Mouse (Mus musculus) erythroblast, embryonic 14.5 days (primary cell): ENCODE results near the gene Ufc1. TPM values are rescaled to one million over a fixed set of nuclear protein-coding genes. Genes with fewer than 3 reads are reported as not detected.

ENCODE experiments used
- H3K27me3 ChIP-seq: 2 replicates; pipeline ENCODE4 v1.6.1; 2012; ENCODE audit warnings: inconsistent platforms; ENCODE audit not compliant: control insufficient read depth
- H3K36me3 ChIP-seq: 2 replicates; pipeline ENCODE4 v1.6.1; 2012; ENCODE audit warnings: mild to moderate bottlenecking, inconsistent platforms; ENCODE audit not compliant: control insufficient read depth
- H3K4me1 ChIP-seq: 2 replicates; pipeline ENCODE4 v1.6.1; 2012; ENCODE audit warnings: inconsistent platforms; ENCODE audit not compliant: control insufficient read depth
- H3K4me3 ChIP-seq: replicated peaks from 2 replicates; pipeline ENCODE3; 2012; ENCODE audit warnings: moderate library complexity, mild to moderate bottlenecking, inconsistent platforms
- H3K9me3 ChIP-seq: 2 replicates; pipeline ENCODE4 v1.6.1; 2012; ENCODE audit warnings: low read length, inconsistent platforms, mixed read lengths; ENCODE audit not compliant: control insufficient read depth
- GATA1 ChIP-seq: IDR thresholded peaks from 2 replicates; pipeline ENCODE4 v1.6.1; 2012; ENCODE audit warnings: low read length, inconsistent platforms, mixed read lengths
- TAL1 ChIP-seq: IDR thresholded peaks from 3 replicates; pipeline ENCODE4 v1.6.1; 2012; ENCODE audit warnings: low read length, inconsistent platforms, mixed read lengths
- polyA plus RNA-seq: library from polyadenylated mRNA; stranded (reverse); fragments of >175 nt; gene quantifications from 2 replicates; pipeline ENCODE4 v1.2.3, GENCODE M21; 2012

Gene Ufc1
- polyA plus RNA-seq, 1 experiment = 4.8 TPM

DNA sequence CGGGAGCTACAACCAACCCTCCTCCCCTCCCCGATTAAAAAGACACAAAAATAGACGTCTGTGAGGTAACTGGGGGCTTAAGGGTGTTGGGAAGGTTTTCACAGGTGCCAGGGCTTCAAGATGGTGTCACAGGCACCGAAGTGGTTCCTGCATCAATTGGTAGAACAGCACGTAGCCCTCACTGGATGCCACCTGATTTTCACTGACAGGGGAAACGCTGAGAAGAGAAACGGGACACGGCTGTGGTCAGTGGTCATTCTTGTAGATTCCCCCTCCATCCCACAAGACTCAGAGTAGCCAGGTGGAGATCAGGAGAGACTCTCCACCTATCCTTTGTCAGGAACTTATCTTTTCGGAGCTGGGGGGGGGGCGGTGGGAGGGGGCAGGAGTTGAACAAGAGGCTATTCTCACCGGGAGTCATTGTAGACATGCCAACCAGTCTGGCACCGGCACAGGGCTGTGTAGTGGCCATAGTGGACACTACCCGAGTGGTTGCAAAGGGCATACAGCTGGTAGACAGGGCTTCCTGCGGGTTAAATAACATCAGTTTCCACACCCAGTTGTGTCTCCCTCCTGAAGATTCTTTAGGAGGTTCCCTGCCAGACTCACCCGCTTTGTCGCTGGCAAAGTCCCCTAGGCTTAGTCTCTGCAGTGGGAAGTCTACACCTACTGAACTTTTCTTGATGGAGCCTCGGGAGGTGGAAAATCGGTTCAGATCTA, 12.6 kb downstream of the Ufc1 start:
- H3K4me1 ChIP-seq = peaks cover 71% of the 10 kb centered on the region
- H3K27me3 ChIP-seq = no peaks in the 10 kb centered on the region
- no peaks in the 10 kb centered on the region for H3K9me3 ChIP-seq
- H3K4me3 ChIP-seq = peak overlapping the region; percentile 85
- H3K36me3 ChIP-seq = peaks cover 82% of the 10 kb centered on the region
- no peak for TF ChIP-seq GATA1
- no peak for TF ChIP-seq TAL1

DNA sequence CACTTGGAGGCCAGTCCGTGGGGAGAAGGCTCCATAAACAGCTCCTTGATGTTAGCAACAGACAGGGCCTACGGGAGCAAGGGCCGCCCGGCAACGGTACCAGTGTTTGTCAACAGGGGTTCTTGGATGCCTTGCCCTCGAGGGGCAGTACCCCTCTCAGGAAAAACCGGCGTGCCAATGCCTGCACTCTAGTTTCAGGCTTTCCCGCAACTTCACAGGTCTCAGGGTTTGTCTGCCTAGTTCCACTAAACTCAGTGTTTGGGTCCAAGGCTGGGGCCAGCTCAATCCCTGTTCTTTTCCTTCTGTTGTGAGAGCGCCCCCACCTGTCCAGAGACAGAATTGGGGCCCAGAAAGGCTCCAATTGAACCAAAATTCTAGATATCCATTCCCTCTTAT, 13.3 kb downstream of the Ufc1 start:
- H3K4me3 ChIP-seq = peak overlapping the region; percentile 85
- TF ChIP-seq TAL1 = no peak
- TF ChIP-seq GATA1 = no peak
- no peaks in the 10 kb centered on the region for H3K9me3 ChIP-seq
- no peaks in the 10 kb centered on the region for H3K27me3 ChIP-seq
- H3K36me3 ChIP-seq = peaks cover 87% of the 10 kb centered on the region
- H3K4me1 ChIP-seq = peaks cover 70% of the 10 kb centered on the region

- Histone ChIP-seq H3K4me3 (peak within 1 kb of the TSS; percentile 85), H3K36me3 (peaks cover 87% of the 10 kb centered on the region), H3K9me3 (no peaks in the 10 kb centered on the region), H3K27me3 (no peaks in the 10 kb centered on the region), H3K4me1 (peaks cover 70% of the 10 kb centered on the region)
- peak; percentile 92 for TF ChIP-seq TAL1
- TF ChIP-seq GATA1 = peak; percentile 96
These were observed 13.8 kb downstream of the Ufc1 start, which contains the start of gene Ppox for GRCm38 (mm10) chr1:171280916-171281527. Ppox (minus strand) TSS chr1:171281186.

DNA sequence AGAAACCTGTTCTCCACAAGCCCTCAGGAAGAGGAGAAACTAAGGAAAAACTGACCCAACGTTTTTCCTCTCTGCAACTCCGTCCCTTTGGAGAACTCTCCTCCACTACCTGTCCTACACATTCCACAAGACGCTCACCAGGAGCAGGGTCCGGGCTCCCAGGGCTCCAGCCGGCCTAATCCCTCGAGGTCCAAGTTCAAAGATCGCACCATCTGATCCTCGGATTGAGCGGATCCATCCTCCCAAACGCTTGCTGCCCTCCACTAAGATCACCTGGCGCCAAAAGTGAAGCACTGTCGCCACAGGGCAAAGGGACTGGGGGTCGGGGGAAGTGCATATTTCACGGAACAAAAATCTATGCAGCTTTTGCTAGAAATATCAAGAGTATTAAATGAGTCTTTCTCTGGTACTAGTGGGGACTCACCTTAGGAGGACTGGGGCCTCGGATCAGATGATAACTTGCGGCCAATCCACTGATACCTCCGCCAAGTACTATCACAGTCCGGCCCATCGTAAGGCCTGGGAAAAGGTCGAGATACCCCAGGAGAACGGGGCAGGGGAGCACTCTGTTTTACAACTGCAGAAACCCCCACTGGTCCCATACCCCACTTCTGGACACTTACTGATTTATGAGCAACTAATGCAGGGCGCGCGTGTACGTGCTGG, 14.4 kb downstream of the Ufc1 start:
- Histone ChIP-seq H3K36me3 (peaks cover 87% of the 10 kb centered on the region), H3K4me3 (peak overlapping the region; percentile 85), H3K9me3 (no peaks in the 10 kb centered on the region), H3K4me1 (peaks cover 68% of the 10 kb centered on the region), H3K27me3 (no peaks in the 10 kb centered on the region)
- no peak for TF ChIP-seq GATA1
- TF ChIP-seq TAL1 = no peak

DNA sequence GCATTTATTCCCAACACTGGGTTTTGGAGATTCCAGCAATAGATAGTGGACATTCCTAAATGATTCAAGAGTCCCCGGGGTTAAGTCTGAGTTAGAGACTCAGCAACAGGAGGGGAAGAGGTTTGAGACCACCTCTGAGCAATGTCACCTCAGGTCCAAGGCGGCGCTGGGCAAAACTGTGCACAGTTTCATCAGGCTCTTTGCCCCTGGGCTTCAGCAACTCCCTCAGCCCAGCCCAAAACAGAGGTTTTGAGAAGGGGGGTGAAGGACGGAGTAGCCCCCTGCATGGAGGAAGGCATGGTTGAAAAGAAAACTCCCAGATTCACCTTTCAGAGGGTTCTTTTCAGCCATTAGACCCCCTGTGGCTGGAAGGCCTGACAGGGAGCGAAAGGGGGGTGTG, 15.1 kb downstream of the Ufc1 start:
- H3K27me3 ChIP-seq = no peaks in the 10 kb centered on the region
- no peak for TF ChIP-seq TAL1
- peak; percentile 25; the same call in 1 of the 2 replicates for TF ChIP-seq GATA1
- H3K4me3 ChIP-seq = peak overlapping the region; percentile 85
- no peaks in the 10 kb centered on the region for H3K9me3 ChIP-seq
- H3K36me3 ChIP-seq = peaks cover 87% of the 10 kb centered on the region
- peaks cover 68% of the 10 kb centered on the region for H3K4me1 ChIP-seq

- TF ChIP-seq TAL1 = no peak
- TF ChIP-seq GATA1 = no peak
- Histone ChIP-seq H3K4me1 (peaks cover 70% of the 10 kb centered on the region), H3K4me3 (peak overlapping the region; percentile 85), H3K9me3 (no peaks in the 10 kb centered on the region), H3K36me3 (peaks cover 87% of the 10 kb centered on the region), H3K27me3 (no peaks in the 10 kb centered on the region)
These were observed 15.7 kb downstream of the Ufc1 start for GRCm38 (mm10) chr1:171279012-171279705.

DNA sequence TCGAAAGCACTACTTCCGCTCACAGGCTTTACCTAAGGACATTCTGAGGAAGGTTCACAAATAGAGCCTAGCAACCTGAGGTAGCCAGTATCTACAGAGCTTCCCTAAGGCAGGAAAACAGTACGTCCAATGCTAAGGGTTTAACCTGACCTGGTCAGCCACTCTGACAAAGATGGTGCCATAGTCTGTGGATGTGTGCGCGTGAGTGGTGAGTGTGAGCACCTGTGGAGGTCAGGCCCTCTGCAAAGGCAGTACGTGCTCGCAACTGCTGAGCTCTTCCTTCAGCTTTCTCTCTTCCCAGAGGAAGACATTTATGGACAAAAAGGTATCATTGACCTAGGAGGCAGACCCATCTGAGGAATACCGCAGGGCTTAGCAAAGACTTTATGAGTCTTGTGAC, 16.4 kb downstream of the Ufc1 start:
- Histone ChIP-seq H3K27me3 (no peaks in the 10 kb centered on the region), H3K9me3 (no peaks in the 10 kb centered on the region), H3K36me3 (peaks cover 87% of the 10 kb centered on the region), H3K4me1 (peaks cover 72% of the 10 kb centered on the region), H3K4me3 (peak overlapping the region; percentile 85)
- TF ChIP-seq GATA1 (no peak), TAL1 (no peak)

DNA sequence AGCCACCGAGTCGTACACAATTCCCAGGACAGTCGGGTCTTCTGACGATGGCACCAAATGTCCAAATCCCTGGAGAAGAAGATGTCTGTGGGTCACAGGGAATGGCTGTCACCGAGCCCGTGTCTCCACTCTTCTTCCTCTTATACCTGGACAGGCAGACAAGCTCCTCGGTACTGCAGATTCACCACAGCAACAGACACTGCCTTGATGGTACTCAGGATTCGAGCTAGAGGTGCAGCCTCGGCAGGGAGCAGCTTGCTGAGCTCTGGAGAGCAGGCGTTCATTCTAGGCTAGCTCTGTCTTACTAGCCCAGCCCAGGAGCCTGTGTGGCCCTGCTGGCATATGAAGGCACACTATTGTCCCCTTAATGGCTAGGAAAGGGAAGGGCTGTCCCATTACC, 17.1 kb downstream of the Ufc1 start:
- H3K4me3 ChIP-seq = peak overlapping the region; percentile 85
- H3K4me1 ChIP-seq = peaks cover 68% of the 10 kb centered on the region
- H3K36me3 ChIP-seq = peaks cover 87% of the 10 kb centered on the region
- TF ChIP-seq GATA1 = no peak
- no peak for TF ChIP-seq TAL1
- H3K27me3 ChIP-seq = no peaks in the 10 kb centered on the region
- H3K9me3 ChIP-seq = no peaks in the 10 kb centered on the region
